Mouse (Mus musculus) midbrain, postnatal 0 days (tissue): ENCODE results near the gene Spaca5. TPM values are rescaled to one million over a fixed set of nuclear protein-coding genes. Genes with fewer than 3 reads are reported as not detected.

Source experiments
- ATAC-seq: fragments of 200-750 bp; cut with Nextera tagmentation; 2 replicates; pipeline ENCODE4 v1.8.0; 2017; ENCODE audit warnings: moderate number of reproducible peaks, mild to moderate bottlenecking, moderate TSS enrichment, moderate library complexity; ENCODE audit not compliant: low FRiP score
- DNase-seq: peaks from one replicate; pipeline ENCODE4 v3.0.0-alpha.2; 2015; ENCODE audit warnings: low spot score
- H3K27ac ChIP-seq: fragments of 300-500 bp; sonication (generic); 2 replicates; pipeline ENCODE4 v1.5.1; 2014; ENCODE audit warnings: low read depth, mild to moderate bottlenecking, low read length, mixed read lengths
- H3K27me3 ChIP-seq: fragments of 300-500 bp; sonication (generic); 2 replicates; pipeline ENCODE4 v1.6.1; 2014; ENCODE audit warnings: low read length, control low read depth, mixed read lengths; ENCODE audit not compliant: insufficient read depth
- H3K36me3 ChIP-seq: fragments of 300-500 bp; sonication (generic); 2 replicates; pipeline ENCODE4 v1.6.1; 2014; ENCODE audit warnings: low read length, control low read depth, mixed read lengths; ENCODE audit not compliant: insufficient read depth
- H3K4me1 ChIP-seq: fragments of 300-500 bp; sonication (generic); 2 replicates; pipeline ENCODE4 v1.6.1; 2014; ENCODE audit warnings: mild to moderate bottlenecking, control low read depth, antibody characterized with exemption, low read length, mixed read lengths; ENCODE audit not compliant: insufficient read depth
- H3K4me2 ChIP-seq: fragments of 300-500 bp; sonication (generic); 2 replicates; pipeline ENCODE4 v1.6.1; 2014; ENCODE audit warnings: low read depth, mild to moderate bottlenecking, low read length, mixed read lengths; ENCODE audit not compliant: poor library complexity, severe bottlenecking
- H3K4me3 ChIP-seq: fragments of 300-500 bp; sonication (generic); 2 replicates; pipeline ENCODE4 v1.5.1; 2014; ENCODE audit warnings: low read depth, mild to moderate bottlenecking, low read length, moderate library complexity
- H3K9ac ChIP-seq: fragments of 300-500 bp; sonication (generic); replicated peaks from 2 replicates; pipeline ENCODE4 v1.6.1; 2014; ENCODE audit warnings: mild to moderate bottlenecking, low read length, moderate library complexity, mixed read lengths; ENCODE audit not compliant: poor library complexity, severe bottlenecking
- H3K9me3 ChIP-seq: fragments of 300-500 bp; sonication (generic); 2 replicates; pipeline ENCODE4 v1.6.1; 2016; ENCODE audit warnings: low read length, control low read depth
- CTCF ChIP-seq: IDR thresholded peaks from 2 replicates; pipeline ENCODE4 v1.5.1; 2016; ENCODE audit warnings: antibody characterized with exemption, mild to moderate bottlenecking
- WGBS: fragments of 180-500 bp; shearing (Covaris S2); extraction: QIAGEN DNeasy Blood & Tissue Kit; methylation state at CpG from one replicate; pipeline ENCODE4 v1.1.7; 2014; 5-methylcytosine and 5-hydroxymethylcytosine counted together
- polyA plus RNA-seq: library from polyadenylated mRNA; unstranded; fragments of >200 nt; fragmentation: Nextera tagmentation; extraction: Ambion mirVana; gene quantifications from 2 replicates; pipeline ENCODE4 v1.2.1, GENCODE M21; 2015
- total RNA-seq: library from RNA; depleted of rRNA; stranded (reverse); fragments of >200 nt; gene quantifications from 2 replicates; pipeline ENCODE4 v1.2.3, GENCODE M21; 2014; rRNA removed

Spaca5 gene
- total and polyA plus RNA-seq, 2 experiments from 2014 or later, result not detected

DNA sequence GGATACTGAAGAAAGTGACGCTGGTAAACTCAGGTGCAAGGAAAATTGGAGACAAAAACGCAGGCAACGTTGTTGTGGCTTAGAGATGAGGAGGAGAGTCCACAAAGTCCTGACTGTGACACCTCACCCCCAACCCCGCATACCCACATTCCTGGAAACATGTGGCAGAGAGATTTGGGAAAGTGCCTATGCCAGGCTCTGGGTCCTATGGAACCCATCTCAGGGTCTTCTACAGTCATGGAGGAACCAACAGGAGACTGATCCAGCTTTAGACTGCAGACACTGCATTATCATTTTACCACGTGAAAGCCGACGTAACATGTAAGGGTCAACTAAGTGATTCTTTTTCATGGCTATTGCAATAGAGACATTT is 21.6 kb downstream of the Spaca5 start:
- no peak for DNase-seq
- H3K4me1 ChIP-seq, result no peaks in the 10 kb centered on the region
- 52% methylated on average over 7 of the region's 7 CpGs for WGBS

GRCm38 (mm10) chrX:21115520-21115919 is 47.3 kb downstream of the Spaca5 start, which contains the start of gene Ssxa1:
TSS of gene Ssxa1 (plus strand) at chrX:21115820.
- no peak within 1 kb of the TSS for H3K27ac ChIP-seq
- ATAC-seq, result no peak
- H3K27me3 ChIP-seq, result no peaks in the 10 kb centered on the region
- no peaks in the 10 kb centered on the region for H3K36me3 ChIP-seq
- no peak for TF ChIP-seq CTCF
- no peaks in the 10 kb centered on the region for H3K4me1 ChIP-seq
- H3K4me3 ChIP-seq, result no peak within 1 kb of the TSS
- H3K4me2 ChIP-seq, result no peak within 1 kb of the TSS
- no peak for DNase-seq
- no peak within 1 kb of the TSS for H3K9ac ChIP-seq
- H3K9me3 ChIP-seq, result no peaks in the 10 kb centered on the region
- 79% methylated on average over 4 of the region's 4 CpGs for WGBS

More for the DNA sequence above, 21.6 kb downstream of the Spaca5 start:
- peak overlapping the region; percentile 84 for H3K27ac ChIP-seq
- no peaks in the 10 kb centered on the region for H3K36me3 ChIP-seq
- peak overlapping the region; percentile 39 for H3K4me2 ChIP-seq
- H3K4me3 ChIP-seq, result peak overlapping the region; percentile 37
- no peaks in the 10 kb centered on the region for H3K9me3 ChIP-seq
- no peaks in the 10 kb centered on the region for H3K27me3 ChIP-seq
- peak; percentile 57 for ATAC-seq
- TF ChIP-seq CTCF, result no peak
- H3K9ac ChIP-seq, result peak overlapping the region; percentile 55; the same call in 1 of the 2 replicates

Other genes starting within 250 kb of the Spaca5 start
- gene Timp1, start 198.2 kb upstream of the Spaca5 start, total RNA-seq, result 3.8 and 9.3 TPM in 2 replicates
- gene Timp1, start 198.2 kb upstream of the Spaca5 start, polyA plus RNA-seq, result 3.2 and 4.1 TPM in 2 replicates
- 60.9 and 70.8 TPM in 2 replicates for gene Syn1, start 147.4 kb upstream of the Spaca5 start, total RNA-seq
- gene Syn1, start 147.4 kb upstream of the Spaca5 start, polyA plus RNA-seq, result 113 and 115 TPM in 2 replicates
- gene Cfp, start 136.9 kb upstream of the Spaca5 start, total RNA-seq, result 7.7 and 8.4 TPM in 2 replicates
- gene Cfp, start 136.9 kb upstream of the Spaca5 start, polyA plus RNA-seq, result 3.1 and 3.2 TPM in 2 replicates
- 31.7 and 38.4 TPM in 2 replicates for gene Elk1, start 117.8 kb upstream of the Spaca5 start, total RNA-seq
- 15.4 and 16.7 TPM in 2 replicates for gene Elk1, start 117.8 kb upstream of the Spaca5 start, polyA plus RNA-seq
- 11.8 and 14.1 TPM in 2 replicates for gene Uxt, start 106.4 kb upstream of the Spaca5 start, total RNA-seq
- gene Uxt, start 106.4 kb upstream of the Spaca5 start, polyA plus RNA-seq, result 22.4 and 22.7 TPM in 2 replicates
- gene Zfp182, start 6.1 kb upstream of the Spaca5 start, total RNA-seq, result 5.3 and 12.0 TPM in 2 replicates
- gene Zfp182, start 6.1 kb upstream of the Spaca5 start, polyA plus RNA-seq, result 3.9 and 4.0 TPM in 2 replicates
- gene Zfp300, start 21.1 kb downstream of the Spaca5 start, total RNA-seq, result 4.4 and 4.7 TPM in 2 replicates
- 3.3 and 3.4 TPM in 2 replicates for gene Zfp300, start 21.1 kb downstream of the Spaca5 start, polyA plus RNA-seq
- not detected in 2 replicates for gene Ssxa1, start 47.4 kb downstream of the Spaca5 start, total RNA-seq
- gene Ssxa1, start 47.4 kb downstream of the Spaca5 start, polyA plus RNA-seq, result not detected in 2 replicates
- gene Gm21876, start 107.2 kb downstream of the Spaca5 start, total RNA-seq, result not detected in 2 replicates
- not detected in 2 replicates for gene Gm21876, start 107.2 kb downstream of the Spaca5 start, polyA plus RNA-seq